Mouse (Mus musculus): ENCODE measurements around the gene Arg2. TPM values are rescaled to one million over a fixed set of nuclear protein-coding genes. Genes with fewer than 3 reads are reported as not detected.

The Arg2 gene
- 0.08 TPM in 2 replicates for polyA plus RNA-seq (2016; fragmentation: Nextera tagmentation; extraction: Ambion mirVana)

DNA sequence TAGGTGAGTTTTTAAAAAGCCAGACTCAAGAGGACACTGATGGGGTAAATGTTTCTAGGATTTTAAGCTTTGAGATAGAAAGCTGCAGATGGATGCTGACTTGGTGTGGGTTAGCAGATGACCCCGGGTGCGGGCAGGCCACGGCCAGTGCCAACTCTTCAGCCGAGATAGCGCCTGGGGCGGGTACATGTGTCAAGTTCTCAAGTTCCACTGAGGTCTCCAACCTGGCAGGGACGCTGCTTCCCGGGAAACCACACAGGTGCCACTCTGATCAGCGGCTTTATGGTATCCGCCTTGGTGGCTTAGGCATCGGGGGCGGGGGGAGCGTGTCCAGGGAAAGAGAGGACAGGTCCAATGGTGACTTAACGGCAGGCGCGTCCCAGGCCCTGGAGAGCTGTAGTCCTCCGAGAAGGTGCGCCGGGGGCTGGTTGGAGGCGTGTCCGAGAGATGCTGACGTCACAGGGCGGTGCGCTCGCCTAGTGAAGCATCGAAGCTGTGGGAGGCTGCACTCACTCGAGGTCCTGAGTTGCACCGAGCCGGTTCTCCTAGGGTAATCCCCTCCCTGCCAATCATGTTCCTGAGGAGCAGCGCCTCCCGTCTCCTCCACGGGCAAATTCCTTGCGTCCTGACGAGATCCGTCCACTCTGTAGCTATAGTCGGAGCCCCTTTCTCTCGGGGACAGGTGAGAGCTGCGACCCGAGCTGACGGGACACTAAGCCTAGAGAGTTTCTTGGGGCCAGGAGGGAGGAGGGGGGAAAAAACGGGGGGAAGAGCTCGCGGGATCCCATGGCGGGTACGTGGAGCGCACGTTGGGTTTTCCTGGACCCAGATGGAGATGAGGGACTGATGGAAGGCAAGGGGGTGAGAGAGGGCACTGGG lies at the start of gene Arg2:
Gene Arg2, plus strand, starts transcription at position 479 of the 879 bp plus-strand sequence.
- H3K9ac ChIP-seq, result no peak within 1 kb of the TSS
- H3K36me3 ChIP-seq, result no peaks in the 10 kb centered on the region
- 2% methylated on average over 47 of the region's 47 CpGs for WGBS (ENCODE audit: insufficient replicate concordance)
- H3K4me2 ChIP-seq, result peak within 1 kb of the TSS; percentile 64
- peaks cover 62% of the 10 kb centered on the region for H3K27me3 ChIP-seq (replicated peaks)
- H3K4me3 ChIP-seq, result peak within 1 kb of the TSS; percentile 42
- H3K9me3 ChIP-seq (replicated peaks), result no peaks in the 10 kb centered on the region
- no peak within 1 kb of the TSS for H3K27ac ChIP-seq
- H3K4me1 ChIP-seq, result peaks cover 9% of the 10 kb centered on the region
- ATAC-seq, result peak; percentile 70

DNA sequence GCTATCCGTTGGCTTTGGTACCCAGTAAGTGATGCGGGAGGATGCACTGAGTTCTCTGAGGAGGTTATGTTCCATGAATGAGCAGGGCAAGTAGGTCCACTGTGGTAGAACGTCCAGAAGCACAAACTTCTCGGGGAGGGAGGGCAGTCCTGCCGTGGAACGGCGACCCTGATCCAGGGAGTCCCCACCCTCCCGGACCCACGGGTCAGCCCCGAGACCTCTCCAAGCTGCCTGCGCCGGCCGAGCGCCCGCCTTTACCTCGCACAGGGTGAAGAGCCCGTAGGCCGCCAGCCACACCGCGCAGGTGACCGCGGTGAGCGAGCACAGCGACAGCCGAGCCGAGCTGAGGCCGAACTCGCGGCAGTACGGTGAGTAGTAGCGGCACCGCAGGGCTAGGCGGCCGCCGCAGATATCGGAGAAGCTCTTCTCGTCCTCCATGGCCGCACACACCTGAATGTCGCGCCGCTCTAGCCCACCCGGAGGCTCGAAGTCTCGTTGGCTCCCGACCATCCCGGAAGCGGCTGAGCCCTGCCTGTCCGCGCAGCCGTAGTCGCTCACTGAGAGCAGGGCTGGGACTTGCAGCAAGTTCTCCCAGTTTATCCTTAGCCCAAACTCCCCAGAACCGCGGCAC lies 41.3 kb upstream of the Arg2 start, which contains the start of gene Pigh:
Gene Pigh, minus strand, starts transcription at position 470 of the 631 bp plus-strand sequence.
- peak within 1 kb of the TSS; percentile 66; the same call in 1 of the 2 replicates for H3K27ac ChIP-seq
- peak within 1 kb of the TSS; percentile 87 for H3K4me2 ChIP-seq
- H3K4me1 ChIP-seq, result peaks cover 12% of the 10 kb centered on the region
- H3K36me3 ChIP-seq, result peaks cover 12% of the 10 kb centered on the region
- under 1% methylated on average over 53 of the region's 53 CpGs for WGBS (ENCODE audit: insufficient replicate concordance)
- H3K27me3 ChIP-seq (replicated peaks), result no peaks in the 10 kb centered on the region
- peak within 1 kb of the TSS; percentile 89 for H3K4me3 ChIP-seq
- no peaks in the 10 kb centered on the region for H3K9me3 ChIP-seq (replicated peaks)
- H3K9ac ChIP-seq, result peak within 1 kb of the TSS; percentile 89
- peak; percentile 97 for ATAC-seq

DNA sequence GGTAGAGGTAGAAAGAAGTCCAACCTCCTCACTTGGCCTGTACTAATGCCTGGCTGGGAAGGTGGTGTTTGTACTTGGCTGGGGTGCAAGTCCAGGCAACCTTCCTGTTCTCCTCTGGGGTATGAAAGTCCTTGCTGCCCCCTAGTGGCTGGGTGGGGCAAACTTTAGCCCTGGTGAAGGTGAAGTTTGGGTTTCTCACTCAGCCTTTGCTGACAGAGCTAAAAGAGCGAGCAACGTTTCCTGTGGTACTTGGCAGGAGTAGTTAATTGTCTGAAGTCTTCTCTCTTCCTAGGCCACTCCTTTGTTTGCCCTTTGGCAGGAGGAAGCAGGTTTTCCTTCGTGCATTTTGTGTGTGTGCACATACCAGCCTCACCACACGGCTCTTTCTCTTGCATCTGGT lies 38.0 kb upstream of the Arg2 start:
- Histone ChIP-seq H3K4me1 (peaks cover 12% of the 10 kb centered on the region), H3K27me3 (replicated peaks) (no peaks in the 10 kb centered on the region), H3K4me3 (no peak overlapping the region), H3K27ac (no peak overlapping the region), H3K36me3 (no peaks in the 10 kb centered on the region), H3K9ac (no peak overlapping the region), H3K9me3 (replicated peaks) (no peaks in the 10 kb centered on the region), H3K4me2 (no peak overlapping the region)
- ATAC-seq, result no peak
- WGBS (ENCODE audit: insufficient replicate concordance), result 35% methylated on average over 4 of the region's 4 CpGs

DNA sequence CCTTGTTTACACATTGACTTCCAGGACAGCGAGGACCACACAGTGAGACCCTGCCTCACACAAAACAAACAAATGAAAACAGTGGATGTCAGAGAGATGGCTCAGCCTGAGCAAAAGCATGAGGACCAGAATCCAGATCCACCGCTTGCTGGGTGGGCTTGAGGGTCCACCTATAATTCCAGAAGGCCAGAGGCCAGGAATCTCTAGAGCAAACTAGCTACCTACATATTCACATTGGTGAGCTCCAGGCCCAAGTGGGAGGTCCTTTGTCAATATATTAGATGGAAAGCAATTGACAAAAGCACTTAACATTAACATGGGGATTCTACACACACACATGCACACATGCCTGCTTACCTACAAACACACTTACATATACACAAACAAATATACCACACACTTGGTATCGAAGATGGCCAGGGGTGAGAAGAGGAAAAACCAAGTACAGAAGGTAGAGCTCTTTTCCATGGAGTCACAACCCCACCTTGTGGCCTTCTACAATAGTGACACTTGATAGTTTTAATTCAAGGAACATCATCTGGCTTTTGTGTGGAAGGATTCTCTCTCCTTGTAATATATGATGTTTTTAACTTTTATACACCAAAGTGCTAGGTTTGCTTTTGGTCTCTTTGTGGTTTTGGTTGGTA lies 33.3 kb upstream of the Arg2 start:
- H3K4me1 ChIP-seq, result no peaks in the 10 kb centered on the region
- H3K36me3 ChIP-seq, result no peaks in the 10 kb centered on the region
- no peak overlapping the region for H3K4me3 ChIP-seq
- H3K4me2 ChIP-seq, result no peak overlapping the region
- H3K9me3 ChIP-seq (replicated peaks), result no peaks in the 10 kb centered on the region
- no peak for ATAC-seq
- H3K27me3 ChIP-seq (replicated peaks), result peaks cover 21% of the 10 kb centered on the region; the same call in 1 of the 2 replicates
- no peak overlapping the region for H3K9ac ChIP-seq
- WGBS (ENCODE audit: insufficient replicate concordance), result 53% methylated on average over 3 of the region's 3 CpGs
- no peak overlapping the region for H3K27ac ChIP-seq

DNA sequence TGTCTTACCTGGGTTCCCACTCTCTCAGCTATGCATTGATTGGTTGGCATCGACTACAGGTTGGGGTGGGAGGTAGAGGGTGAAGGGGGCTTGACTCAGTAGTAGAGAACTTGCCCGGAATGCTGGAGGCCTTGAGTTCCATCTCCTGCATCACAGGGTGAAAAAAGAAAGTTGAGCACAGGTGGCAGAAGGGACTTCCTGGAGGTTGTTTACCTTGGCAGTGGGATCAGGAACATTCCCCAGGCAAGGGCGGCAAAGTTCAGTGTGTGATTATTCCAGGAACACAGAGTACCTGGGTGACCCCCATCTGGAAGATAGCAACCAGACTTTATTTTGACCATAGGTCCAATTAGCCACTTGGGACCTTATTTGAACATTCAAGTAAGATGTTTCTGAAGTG lies 26.8 kb upstream of the Arg2 start:
- Histone ChIP-seq H3K4me2 (no peak overlapping the region), H3K9ac (no peak overlapping the region), H3K36me3 (no peaks in the 10 kb centered on the region), H3K9me3 (replicated peaks) (no peaks in the 10 kb centered on the region), H3K27me3 (replicated peaks) (0 out of 2 replicates have a peak, but pooled peaks cover 13% of the 10 kb centered on the region), H3K4me3 (no peak overlapping the region), H3K27ac (no peak overlapping the region), H3K4me1 (no peaks in the 10 kb centered on the region)
- no peak for ATAC-seq
- WGBS (ENCODE audit: insufficient replicate concordance), result 57% methylated on average over 3 of the region's 3 CpGs

DNA sequence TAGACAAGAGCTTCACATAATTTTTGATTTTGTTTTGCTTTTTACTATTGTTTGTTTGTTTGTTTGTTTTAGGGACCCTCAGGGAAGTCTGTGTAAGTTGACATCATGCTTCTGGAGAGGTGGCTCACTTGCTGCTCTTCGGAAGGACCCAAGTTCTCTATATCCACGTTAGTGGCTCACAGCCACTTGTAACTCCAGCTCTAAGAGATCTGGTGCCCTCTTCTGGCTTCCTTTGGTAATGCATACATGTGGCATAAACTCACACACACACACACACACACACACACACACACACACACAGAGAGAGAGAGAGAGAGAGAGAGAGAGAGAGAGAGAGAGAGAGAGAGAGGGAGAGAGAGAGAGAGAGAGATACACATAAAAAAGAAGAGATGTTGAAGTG lies 26.0 kb upstream of the Arg2 start:
- H3K27ac ChIP-seq, result no peak overlapping the region
- 57% methylated on average over 2 of the region's 2 CpGs for WGBS (ENCODE audit: insufficient replicate concordance)

DNA sequence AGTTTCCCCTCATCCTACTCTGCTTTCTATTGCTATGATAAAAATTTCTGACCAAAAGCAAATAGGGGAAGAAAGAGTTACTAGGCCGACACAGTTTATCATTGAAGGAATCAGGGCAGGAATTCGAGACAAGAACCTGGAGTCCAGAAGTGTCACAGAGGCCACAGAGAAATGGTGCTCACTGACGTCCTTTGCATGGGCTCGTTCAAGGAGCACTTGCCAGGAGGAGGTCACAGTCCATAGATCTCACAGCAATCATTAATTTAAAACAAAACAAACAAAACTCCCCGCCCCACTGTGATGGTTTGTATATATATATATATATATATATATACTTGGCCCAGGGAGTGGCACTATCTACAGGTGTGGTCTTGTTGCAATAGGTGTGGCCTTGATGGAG lies 25.3 kb upstream of the Arg2 start:
- no peaks in the 10 kb centered on the region for H3K36me3 ChIP-seq
- WGBS (ENCODE audit: insufficient replicate concordance), result 56% methylated on average over 5 of the region's 5 CpGs
- no peak for ATAC-seq
- H3K4me2 ChIP-seq, result no peak overlapping the region
- no peak overlapping the region for H3K27ac ChIP-seq
- no peaks in the 10 kb centered on the region for H3K4me1 ChIP-seq
- 0 out of 2 replicates have a peak, but pooled peaks cover 6% of the 10 kb centered on the region for H3K27me3 ChIP-seq (replicated peaks)
- H3K9me3 ChIP-seq (replicated peaks), result no peaks in the 10 kb centered on the region
- no peak overlapping the region for H3K9ac ChIP-seq
- H3K4me3 ChIP-seq, result no peak overlapping the region

More for the DNA sequence above, 26.0 kb upstream of the Arg2 start:
- 0 out of 2 replicates have a peak, but pooled peaks cover 13% of the 10 kb centered on the region for H3K27me3 ChIP-seq (replicated peaks)
- no peaks in the 10 kb centered on the region for H3K4me1 ChIP-seq
- H3K9me3 ChIP-seq (replicated peaks), result no peaks in the 10 kb centered on the region
- no peaks in the 10 kb centered on the region for H3K36me3 ChIP-seq
- no peak for ATAC-seq
- H3K4me3 ChIP-seq, result no peak overlapping the region
- no peak overlapping the region for H3K9ac ChIP-seq
- H3K4me2 ChIP-seq, result no peak overlapping the region

DNA sequence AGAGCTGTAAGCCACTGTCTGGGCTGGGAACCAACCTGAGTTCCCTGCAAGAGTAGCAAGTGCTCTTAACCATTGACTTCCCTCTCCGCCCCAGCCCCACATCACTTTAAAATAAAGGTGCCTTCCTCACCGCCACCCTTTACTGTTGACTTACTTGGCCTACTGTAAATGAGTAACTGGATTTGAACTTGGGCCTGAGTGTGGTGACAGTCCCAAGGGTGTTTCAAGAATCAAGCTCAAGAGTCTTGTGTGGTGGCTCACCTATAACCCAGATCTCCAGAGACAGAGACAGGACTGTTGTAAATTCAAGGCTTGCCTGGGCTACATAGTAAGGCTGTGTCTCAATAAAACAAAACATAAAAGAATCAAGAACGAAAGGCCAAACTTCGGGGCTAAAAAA lies 11.6 kb upstream of the Arg2 start:
- Histone ChIP-seq H3K27me3 (replicated peaks) (no peaks in the 10 kb centered on the region; the same call in 1 of the 2 replicates), H3K36me3 (no peaks in the 10 kb centered on the region), H3K9ac (no peak overlapping the region), H3K27ac (no peak overlapping the region), H3K9me3 (replicated peaks) (no peaks in the 10 kb centered on the region), H3K4me1 (no peaks in the 10 kb centered on the region), H3K4me2 (no peak overlapping the region), H3K4me3 (no peak overlapping the region)
- ATAC-seq, result no peak
- 70% methylated on average over 4 of the region's 4 CpGs for WGBS (ENCODE audit: insufficient replicate concordance)

DNA sequence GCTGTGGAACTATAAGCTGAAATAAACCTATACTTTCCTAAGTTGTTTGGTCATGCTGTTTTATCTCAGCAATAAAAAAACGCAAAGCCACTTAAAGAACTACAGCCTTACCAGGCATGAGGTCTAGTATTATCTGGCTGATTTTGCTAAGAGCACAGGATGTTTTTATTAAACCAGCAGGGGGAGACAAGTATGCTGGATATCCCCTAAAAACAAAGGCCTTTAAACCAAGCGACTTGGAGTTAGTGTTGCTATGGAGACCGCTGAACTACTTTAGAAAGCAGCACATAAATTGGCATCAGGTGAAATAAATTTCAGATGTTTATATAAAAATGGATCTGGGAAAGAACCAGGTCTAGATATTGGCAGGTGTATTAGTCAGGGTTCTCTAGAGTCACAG lies 7.8 kb upstream of the Arg2 start:
- Histone ChIP-seq H3K27me3 (replicated peaks) (no peaks in the 10 kb centered on the region; the same call in 1 of the 2 replicates), H3K4me2 (no peak overlapping the region), H3K27ac (no peak overlapping the region), H3K9me3 (replicated peaks) (no peaks in the 10 kb centered on the region), H3K4me1 (no peaks in the 10 kb centered on the region), H3K36me3 (no peaks in the 10 kb centered on the region), H3K4me3 (no peak overlapping the region), H3K9ac (no peak overlapping the region)
- 32% methylated on average over 3 of the region's 3 CpGs for WGBS (ENCODE audit: insufficient replicate concordance)
- no peak for ATAC-seq

DNA sequence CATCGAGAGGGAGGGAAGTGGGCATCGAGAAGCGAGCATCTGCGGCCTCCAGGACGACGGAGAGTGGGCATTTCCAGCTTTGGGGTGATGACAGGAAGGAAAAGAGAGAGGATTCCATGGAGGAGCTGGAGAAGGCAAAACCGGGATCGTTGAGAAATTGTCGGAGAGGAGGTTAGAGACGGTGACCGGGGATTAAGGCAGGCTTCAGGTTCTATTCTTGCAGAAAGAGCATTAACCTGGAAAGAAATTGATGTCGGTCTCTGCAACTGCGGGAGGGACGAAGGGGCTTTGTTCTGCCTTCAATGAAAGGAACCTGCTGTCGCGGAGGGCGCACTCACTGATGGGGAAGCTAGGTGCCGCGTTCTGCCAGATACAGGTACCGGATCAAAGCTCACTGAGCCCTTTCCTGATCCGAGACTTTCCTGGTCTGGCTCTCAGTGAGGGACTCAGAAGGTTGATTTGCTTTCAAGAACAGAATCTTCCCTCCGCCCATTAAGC lies 650 bp downstream of the Arg2 start:
- Histone ChIP-seq H3K9me3 (replicated peaks) (no peaks in the 10 kb centered on the region), H3K4me1 (peaks cover 9% of the 10 kb centered on the region), H3K27me3 (replicated peaks) (peaks cover 64% of the 10 kb centered on the region), H3K9ac (no peak overlapping the region), H3K4me3 (peak overlapping the region; percentile 42), H3K36me3 (no peaks in the 10 kb centered on the region), H3K27ac (no peak overlapping the region), H3K4me2 (peak overlapping the region; percentile 64)
- ATAC-seq, result no peak
- 4% methylated on average over 22 of the region's 22 CpGs for WGBS (ENCODE audit: insufficient replicate concordance)

DNA sequence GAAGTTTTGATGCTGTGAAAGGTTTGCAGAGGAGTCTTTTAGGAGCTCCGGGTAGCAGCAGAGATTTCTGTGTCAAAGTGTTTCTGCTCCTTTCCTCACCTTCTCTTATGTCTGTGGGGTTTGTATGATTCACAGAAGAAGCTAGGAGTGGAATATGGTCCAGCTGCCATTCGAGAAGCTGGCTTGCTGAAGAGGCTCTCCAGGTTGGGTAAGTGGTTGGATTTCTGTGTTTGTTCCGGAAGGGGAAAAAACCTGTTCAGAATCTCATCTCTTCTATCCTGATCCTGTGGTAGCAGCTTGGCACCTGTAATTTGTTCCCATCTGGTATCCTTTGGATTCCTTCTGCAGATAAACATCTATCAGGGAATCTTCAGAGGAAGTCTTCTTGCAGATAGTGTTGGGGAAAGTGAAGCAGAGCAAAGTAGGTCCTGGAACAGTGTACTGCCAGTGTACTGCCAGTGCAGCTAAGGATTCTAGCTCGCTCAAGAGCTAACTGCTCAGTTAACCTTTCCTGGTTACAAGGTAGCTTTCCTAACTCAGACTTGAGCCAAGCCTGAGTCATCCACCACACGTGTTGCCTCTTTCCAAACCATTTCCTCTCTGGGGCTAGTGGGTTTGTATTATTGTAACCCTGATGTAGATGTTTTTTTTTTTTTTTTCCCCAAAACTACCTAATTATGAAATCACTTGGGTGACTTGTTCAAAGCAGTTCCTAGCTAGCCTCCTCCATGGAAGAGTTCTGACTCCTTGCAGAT lies 1.3 kb downstream of the Arg2 start:
- Histone ChIP-seq H3K27ac (no peak overlapping the region), H3K36me3 (no peaks in the 10 kb centered on the region), H3K4me3 (no peak overlapping the region), H3K27me3 (replicated peaks) (peaks cover 64% of the 10 kb centered on the region), H3K9ac (no peak overlapping the region), H3K4me2 (no peak overlapping the region), H3K9me3 (replicated peaks) (no peaks in the 10 kb centered on the region), H3K4me1 (peaks cover 9% of the 10 kb centered on the region)
- 23% methylated on average over 5 of the region's 5 CpGs for WGBS (ENCODE audit: insufficient replicate concordance)
- no peak for ATAC-seq

All from liver, embryonic 12.5 days (tissue).